Mouse (Mus musculus) erythroblast, embryonic 14.5 days (primary cell): ENCODE data around the gene Ppa2. TPM values are rescaled to one million over a fixed set of nuclear protein-coding genes. Genes with fewer than 3 reads are reported as not detected.

ENCODE experiments used
- H3K27me3 ChIP-seq: 2 replicates; pipeline ENCODE4 v1.6.1; 2012; ENCODE audit warnings: inconsistent platforms; ENCODE audit not compliant: control insufficient read depth
- H3K36me3 ChIP-seq: 2 replicates; pipeline ENCODE4 v1.6.1; 2012; ENCODE audit warnings: mild to moderate bottlenecking, inconsistent platforms; ENCODE audit not compliant: control insufficient read depth
- H3K4me1 ChIP-seq: 2 replicates; pipeline ENCODE4 v1.6.1; 2012; ENCODE audit warnings: inconsistent platforms; ENCODE audit not compliant: control insufficient read depth
- H3K4me3 ChIP-seq: replicated peaks from 2 replicates; pipeline ENCODE3; 2012; ENCODE audit warnings: moderate library complexity, mild to moderate bottlenecking, inconsistent platforms
- H3K9me3 ChIP-seq: 2 replicates; pipeline ENCODE4 v1.6.1; 2012; ENCODE audit warnings: low read length, inconsistent platforms, mixed read lengths; ENCODE audit not compliant: control insufficient read depth
- GATA1 ChIP-seq: IDR thresholded peaks from 2 replicates; pipeline ENCODE4 v1.6.1; 2012; ENCODE audit warnings: low read length, inconsistent platforms, mixed read lengths
- TAL1 ChIP-seq: IDR thresholded peaks from 3 replicates; pipeline ENCODE4 v1.6.1; 2012; ENCODE audit warnings: low read length, inconsistent platforms, mixed read lengths
- polyA plus RNA-seq: library from polyadenylated mRNA; stranded (reverse); fragments of >175 nt; gene quantifications from 2 replicates; pipeline ENCODE4 v1.2.3, GENCODE M21; 2012

The Ppa2 gene
- polyA plus RNA-seq, 1 experiment = 1.5 TPM

GRCm38 (mm10) chr3:133312850-133313249 lies 2.9 kb downstream of the Ppa2 start:
- H3K36me3 ChIP-seq = peaks cover 2% of the 10 kb centered on the region
- H3K27me3 ChIP-seq = no peaks in the 10 kb centered on the region
- no peak overlapping the region for H3K4me3 ChIP-seq
- H3K4me1 ChIP-seq = peaks cover 37% of the 10 kb centered on the region
- H3K9me3 ChIP-seq = no peaks in the 10 kb centered on the region
- TF ChIP-seq GATA1 (no peak), TAL1 (no peak)

DNA sequence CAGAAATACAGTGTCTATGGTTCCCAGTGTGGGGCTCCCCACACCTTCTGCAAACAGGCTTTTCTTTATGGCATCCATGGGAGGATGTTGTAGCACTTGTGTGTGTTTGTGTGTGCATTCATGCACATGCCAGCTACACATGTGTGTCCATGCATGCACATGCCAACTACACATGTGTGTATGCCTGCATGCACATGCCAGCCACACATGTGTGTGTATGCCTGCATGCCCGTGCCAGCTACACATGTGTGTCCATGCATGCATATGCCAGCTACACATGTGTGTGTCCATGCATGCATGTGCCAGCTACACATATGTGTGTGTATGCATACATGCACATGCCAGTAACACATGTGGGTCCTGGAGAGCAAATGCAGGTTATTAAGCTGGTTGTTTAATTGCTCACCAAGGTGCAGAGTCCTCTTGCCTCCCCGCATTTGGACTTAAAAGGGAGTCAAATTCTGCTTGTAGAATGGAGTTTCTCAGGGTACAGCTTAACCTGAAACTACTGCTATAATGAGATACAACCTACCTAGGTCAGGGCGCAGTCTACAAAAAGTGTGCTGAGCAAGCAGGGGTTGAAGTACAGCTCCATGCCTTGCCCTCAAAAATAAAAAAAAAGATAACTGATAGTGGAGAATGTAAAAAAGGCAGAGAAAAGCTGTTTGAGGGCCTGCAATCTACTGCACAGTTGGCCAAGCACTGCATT lies 3.7 kb downstream of the Ppa2 start:
- no peaks in the 10 kb centered on the region for H3K27me3 ChIP-seq
- TF ChIP-seq TAL1 = no peak
- peaks cover 2% of the 10 kb centered on the region for H3K36me3 ChIP-seq
- H3K9me3 ChIP-seq = no peaks in the 10 kb centered on the region
- peaks cover 37% of the 10 kb centered on the region for H3K4me1 ChIP-seq
- no peak overlapping the region for H3K4me3 ChIP-seq

DNA sequence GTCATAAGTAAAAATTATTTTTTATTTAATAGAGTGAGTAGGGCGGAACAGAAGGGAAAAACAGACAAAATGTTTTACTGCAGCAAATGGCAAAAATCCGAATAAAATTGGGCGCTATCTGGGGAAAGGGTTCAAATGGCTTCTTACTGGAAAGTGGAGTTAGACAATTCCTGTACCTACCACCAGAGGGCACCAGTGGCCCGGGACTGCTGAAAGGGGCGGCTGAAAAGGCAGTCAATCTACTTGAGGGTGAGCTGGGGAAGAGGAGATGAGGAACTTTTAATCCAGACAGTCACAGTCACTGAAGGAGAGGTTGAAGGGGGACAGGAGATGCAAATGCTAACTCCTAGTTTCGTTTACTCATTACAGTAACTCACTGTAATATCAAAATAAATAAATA lies 4.6 kb downstream of the Ppa2 start:
- peaks cover 2% of the 10 kb centered on the region for H3K36me3 ChIP-seq
- H3K4me3 ChIP-seq = no peak overlapping the region
- H3K9me3 ChIP-seq = no peaks in the 10 kb centered on the region
- H3K4me1 ChIP-seq = peaks cover 37% of the 10 kb centered on the region
- no peaks in the 10 kb centered on the region for H3K27me3 ChIP-seq
- no peak for TF ChIP-seq TAL1
- no peak for TF ChIP-seq GATA1

GRCm38 (mm10) chr3:133315011-133315410 lies 5.1 kb downstream of the Ppa2 start:
- no peak for TF ChIP-seq TAL1
- no peak for TF ChIP-seq GATA1
- Histone ChIP-seq H3K36me3 (peaks cover 2% of the 10 kb centered on the region), H3K4me3 (no peak overlapping the region), H3K27me3 (no peaks in the 10 kb centered on the region), H3K4me1 (peaks cover 32% of the 10 kb centered on the region), H3K9me3 (no peaks in the 10 kb centered on the region)

GRCm38 (mm10) chr3:133315647-133316046 lies 5.7 kb downstream of the Ppa2 start:
- Histone ChIP-seq H3K27me3 (no peaks in the 10 kb centered on the region), H3K9me3 (no peaks in the 10 kb centered on the region), H3K4me3 (no peak overlapping the region), H3K36me3 (peaks cover 2% of the 10 kb centered on the region), H3K4me1 (peaks cover 25% of the 10 kb centered on the region)
- TF ChIP-seq GATA1 (no peak), TAL1 (no peak)

GRCm38 (mm10) chr3:133317845-133318244 lies 7.9 kb downstream of the Ppa2 start:
- Histone ChIP-seq H3K4me1 (peaks cover 10% of the 10 kb centered on the region), H3K36me3 (peaks cover 4% of the 10 kb centered on the region), H3K4me3 (no peak overlapping the region), H3K27me3 (no peaks in the 10 kb centered on the region), H3K9me3 (no peaks in the 10 kb centered on the region)
- TF ChIP-seq GATA1 (no peak), TAL1 (no peak)

- Histone ChIP-seq H3K4me1 (peaks cover 2% of the 10 kb centered on the region), H3K4me3 (no peak overlapping the region), H3K9me3 (no peaks in the 10 kb centered on the region), H3K36me3 (peaks cover 2% of the 10 kb centered on the region), H3K27me3 (no peaks in the 10 kb centered on the region)
- TF ChIP-seq TAL1 (no peak), GATA1 (no peak)
Measured at GRCm38 (mm10) chr3:133318596-133318995, 8.7 kb downstream of the Ppa2 start.

DNA sequence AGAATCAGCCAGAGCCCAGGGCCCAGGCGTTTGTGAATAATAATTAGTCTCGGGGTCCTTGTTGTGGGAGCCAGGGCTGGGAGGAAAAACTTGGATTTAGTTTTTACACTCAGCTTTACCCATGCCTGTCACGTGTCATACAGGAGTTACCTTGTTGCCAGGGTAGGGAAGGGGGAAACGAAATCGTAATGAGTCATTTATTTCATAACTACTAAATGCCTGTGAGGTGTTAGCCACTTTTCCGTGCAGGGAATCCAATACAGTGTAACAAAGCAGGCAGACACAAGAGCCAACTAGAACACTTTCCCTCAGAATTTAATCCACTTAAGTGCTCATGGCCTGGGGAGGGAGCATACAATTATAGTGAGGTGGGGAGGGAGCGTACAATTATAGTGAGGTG lies 9.9 kb downstream of the Ppa2 start:
- Histone ChIP-seq H3K9me3 (no peaks in the 10 kb centered on the region), H3K4me1 (no peaks in the 10 kb centered on the region), H3K27me3 (no peaks in the 10 kb centered on the region), H3K36me3 (peaks cover 2% of the 10 kb centered on the region; the same call in 1 of the 2 replicates), H3K4me3 (no peak overlapping the region)
- TF ChIP-seq TAL1 (no peak), GATA1 (no peak)

DNA sequence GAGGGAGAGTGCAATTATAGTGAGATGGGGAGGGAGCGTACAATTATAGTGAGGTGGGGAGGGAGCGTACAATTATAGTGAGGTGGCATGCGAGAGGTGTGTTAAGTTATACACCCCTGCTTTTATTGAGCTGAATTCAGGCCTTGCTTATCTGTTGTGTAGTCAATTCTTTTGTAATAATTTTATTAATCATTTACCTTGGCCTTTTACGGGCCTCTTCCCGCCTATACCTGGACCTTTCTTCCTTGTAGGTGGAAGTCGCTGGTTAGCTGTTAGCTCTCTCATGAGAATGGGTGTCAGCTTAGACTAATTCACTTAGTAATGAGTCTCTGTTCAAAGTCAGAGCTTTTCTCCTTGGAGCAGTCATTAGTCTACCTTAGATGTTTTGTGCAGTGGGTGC lies 10.4 kb downstream of the Ppa2 start:
- TF ChIP-seq TAL1 (no peak), GATA1 (no peak)
- Histone ChIP-seq H3K27me3 (no peaks in the 10 kb centered on the region), H3K4me3 (no peak overlapping the region), H3K4me1 (no peaks in the 10 kb centered on the region), H3K36me3 (peaks cover 2% of the 10 kb centered on the region; the same call in 1 of the 2 replicates), H3K9me3 (no peaks in the 10 kb centered on the region)

GRCm38 (mm10) chr3:133321928-133322327 lies 12.0 kb downstream of the Ppa2 start:
- no peak overlapping the region for H3K4me3 ChIP-seq
- no peaks in the 10 kb centered on the region for H3K27me3 ChIP-seq
- no peaks in the 10 kb centered on the region for H3K4me1 ChIP-seq
- TF ChIP-seq TAL1 (no peak), GATA1 (no peak)
- no peaks in the 10 kb centered on the region for H3K9me3 ChIP-seq
- peaks cover 2% of the 10 kb centered on the region; the same call in 1 of the 2 replicates for H3K36me3 ChIP-seq
